Mouse (Mus musculus) adrenal gland, postnatal 14 days (tissue): ENCODE results near the gene Supt16. TPM values are rescaled to one million over a fixed set of nuclear protein-coding genes. Genes with fewer than 3 reads are reported as not detected.

ENCODE experiments used
- DNase-seq: peaks from one replicate; pipeline ENCODE4 v3.0.0; 2021; ENCODE audit warnings: mixed read lengths
- long read RNA-seq, 2 experiments: library from polyadenylated mRNA; stranded (forward); transcript quantifications; one replicate each; pipeline ENCODE4 v2.0.0; 2021
- total RNA-seq: library from RNA; stranded (reverse); gene quantifications from 2 replicates; pipeline ENCODE4 v1.2.3, GENCODE M21; 2021

Supt16 gene
- total RNA-seq, result 56.4 and 62.2 TPM in 2 replicates
- long read RNA-seq, experiment 1, full-length matches to known transcripts, result 8 of 10 reads
- long read RNA-seq, experiment 1, partial matches to known transcripts, result 1 of 10 reads
- long read RNA-seq, experiment 1, other reads (novel, unspliced or antisense), result 1 of 10 reads
- long read RNA-seq, experiment 2, full-length matches to known transcripts, result 6 of 9 reads
- long read RNA-seq, experiment 2, partial matches to known transcripts, result 0 of 9 reads
- long read RNA-seq, experiment 2, other reads (novel, unspliced or antisense), result 3 of 9 reads

DNA sequence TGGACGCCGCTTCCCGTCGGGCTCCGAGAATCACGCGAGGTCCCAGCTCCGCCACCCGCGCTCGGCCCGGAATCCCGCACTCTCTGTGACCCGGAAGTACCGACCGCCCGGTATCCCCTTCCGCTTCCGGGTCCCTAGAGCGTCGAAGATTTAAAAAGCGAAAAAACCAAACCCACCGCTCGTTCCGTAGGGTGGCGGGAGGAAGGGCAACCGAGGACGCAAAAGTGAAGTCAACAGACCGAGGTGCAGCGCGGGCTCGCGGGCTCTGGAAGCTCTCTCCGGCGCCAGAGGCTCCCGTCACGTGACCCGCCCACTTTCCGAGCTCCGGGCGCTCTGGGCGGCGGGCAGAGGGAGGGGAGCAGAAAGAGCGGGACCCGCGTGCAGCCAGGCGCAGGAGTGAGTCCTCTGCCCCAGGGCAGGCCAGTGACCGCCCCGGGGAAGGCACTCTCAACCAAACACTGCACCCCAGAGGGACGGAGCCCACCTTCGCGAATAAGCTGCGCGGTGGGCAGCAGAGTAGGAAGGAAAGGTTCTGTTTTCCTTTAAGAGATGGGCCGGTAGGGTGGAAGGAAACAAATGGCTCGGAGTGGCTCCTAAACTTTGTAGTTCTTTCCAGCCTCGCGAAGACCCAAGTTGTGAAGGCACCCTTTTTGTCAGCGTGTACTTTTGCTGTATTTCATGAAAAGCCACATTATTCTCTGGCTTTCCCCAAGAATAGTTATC, at the start of gene Supt16:
TSS of gene Supt16 (minus strand) at position 261 of the 723 bp plus-strand sequence.
- DNase-seq, result peak; percentile 93

- no peak for DNase-seq
Observed at GRCm38 (mm10) chr14:52246129-52246528, 48.9 kb upstream of the Supt16 start.

GRCm38 (mm10) chr14:52244690-52245042, 47.5 kb upstream of the Supt16 start:
- no peak for DNase-seq

DNA sequence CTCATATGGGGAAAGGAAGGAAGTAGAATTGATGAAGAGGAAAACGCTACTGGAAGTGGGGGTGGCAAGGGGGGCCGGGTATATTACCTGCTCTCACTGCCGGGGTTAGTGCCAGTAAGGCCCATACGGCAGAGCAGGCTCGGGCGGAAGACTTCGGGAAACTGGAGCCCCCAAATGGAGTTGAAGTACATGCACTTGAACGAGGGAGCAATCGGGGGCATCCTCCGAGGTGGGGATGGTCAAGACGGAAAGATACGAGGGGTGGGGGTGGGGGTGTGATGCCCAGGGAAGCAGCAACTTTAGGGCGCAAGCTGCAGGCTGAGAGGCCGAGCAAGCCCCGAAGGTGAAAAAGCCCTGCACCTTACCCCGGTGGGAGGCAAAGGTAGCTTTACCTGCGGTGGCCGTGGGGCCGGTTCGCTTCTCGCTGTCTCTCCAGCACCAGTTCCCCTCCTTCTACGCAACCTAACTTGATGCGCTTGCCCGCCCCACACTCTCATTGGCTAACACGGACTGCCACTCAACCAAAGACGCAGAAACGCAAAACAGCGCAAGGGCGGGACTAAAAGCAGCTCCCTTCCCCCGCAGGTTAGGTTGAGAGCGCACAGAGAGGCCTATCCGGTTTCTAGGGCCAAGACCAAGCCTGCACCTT, 46.9 kb upstream of the Supt16 start:
- DNase-seq, result peak; percentile 100

DNA sequence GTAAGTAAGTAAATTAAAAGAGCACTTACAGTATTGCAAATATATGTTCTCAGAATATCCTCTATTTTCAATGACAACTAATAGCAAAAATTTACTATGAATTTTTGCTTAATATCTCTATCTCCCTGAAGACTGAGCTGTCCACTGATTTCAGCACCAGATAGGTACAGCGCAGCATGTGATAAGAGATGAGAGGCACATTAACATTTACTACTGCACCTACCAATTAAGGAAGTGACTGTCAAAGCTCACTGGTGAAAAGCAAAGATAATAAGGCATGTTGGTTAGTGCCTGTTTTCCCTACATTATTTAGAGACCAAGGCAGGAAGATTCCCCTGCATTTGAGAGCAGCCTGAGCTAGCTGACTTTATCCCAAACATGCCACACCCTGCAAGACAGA, 39.0 kb upstream of the Supt16 start:
- DNase-seq, result no peak

- peak; percentile 78 for DNase-seq
Observed at GRCm38 (mm10) chr14:52235165-52235564, 37.9 kb upstream of the Supt16 start.

- no peak for DNase-seq
Observed at GRCm38 (mm10) chr14:52232249-52232648, 35.0 kb upstream of the Supt16 start.

DNA sequence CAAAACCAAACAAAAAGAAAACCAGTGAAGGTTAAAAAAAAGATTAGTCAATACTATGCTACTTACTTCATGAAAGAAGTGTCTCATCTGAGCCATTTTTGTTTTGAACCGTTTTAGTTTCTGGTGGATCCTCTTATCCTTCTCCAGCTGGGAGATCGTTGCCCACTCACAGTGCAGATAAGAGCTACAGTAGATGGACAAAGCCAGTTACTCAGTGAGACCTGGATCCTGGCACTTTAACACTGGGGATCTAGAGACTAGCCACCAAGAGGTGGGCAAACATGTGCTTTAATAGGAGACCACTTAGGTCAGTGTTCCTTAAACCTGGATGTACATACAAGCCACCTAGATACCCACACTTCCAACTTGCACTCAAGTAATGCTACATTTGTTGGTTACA, 28.8 kb upstream of the Supt16 start:
- DNase-seq, result no peak

DNA sequence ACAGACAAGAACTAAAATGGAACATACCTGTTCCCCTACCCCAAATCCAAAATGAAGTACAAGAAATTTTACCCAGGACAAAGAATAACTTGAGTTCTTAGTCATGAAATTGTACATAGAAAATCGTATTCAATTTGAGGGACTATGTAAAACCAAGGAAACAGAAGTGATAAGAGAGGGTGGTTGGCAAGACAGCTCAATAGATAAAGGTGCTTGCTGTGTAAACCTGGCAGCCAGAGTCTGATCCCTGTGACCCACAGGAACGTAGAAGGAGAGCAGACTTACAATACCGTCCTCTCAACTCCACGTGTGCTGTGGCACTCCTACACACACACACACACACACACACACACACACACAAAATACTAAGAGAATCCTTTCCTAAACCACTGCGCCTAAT, 20.0 kb upstream of the Supt16 start:
- DNase-seq, result no peak

GRCm38 (mm10) chr14:52199412-52199811, 2.2 kb upstream of the Supt16 start:
- no peak for DNase-seq

DNA sequence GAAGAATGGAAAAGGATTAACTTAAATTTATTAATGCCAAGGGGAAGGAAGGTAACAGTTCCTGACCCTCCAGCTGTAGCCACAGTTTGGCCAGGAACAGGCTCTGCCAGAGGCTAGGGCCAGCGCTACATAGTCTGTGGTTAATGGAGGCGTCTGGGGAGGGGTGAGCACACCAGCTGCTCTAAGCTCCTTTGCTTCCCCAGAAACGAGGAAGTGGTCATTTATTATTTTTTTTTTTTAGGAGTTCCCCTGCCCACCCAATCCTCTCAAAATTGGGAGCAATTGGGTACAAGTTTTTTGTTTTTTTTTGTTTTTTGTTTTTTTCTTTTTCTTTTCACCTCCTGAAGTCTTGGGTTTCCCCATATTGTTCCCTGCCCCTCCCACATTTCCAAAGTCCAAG, 925 bp upstream of the Supt16 start:
- peak; percentile 23 for DNase-seq

GRCm38 (mm10) chr14:52196230-52197155, 723 bp downstream of the Supt16 start:
- DNase-seq, result no peak

DNA sequence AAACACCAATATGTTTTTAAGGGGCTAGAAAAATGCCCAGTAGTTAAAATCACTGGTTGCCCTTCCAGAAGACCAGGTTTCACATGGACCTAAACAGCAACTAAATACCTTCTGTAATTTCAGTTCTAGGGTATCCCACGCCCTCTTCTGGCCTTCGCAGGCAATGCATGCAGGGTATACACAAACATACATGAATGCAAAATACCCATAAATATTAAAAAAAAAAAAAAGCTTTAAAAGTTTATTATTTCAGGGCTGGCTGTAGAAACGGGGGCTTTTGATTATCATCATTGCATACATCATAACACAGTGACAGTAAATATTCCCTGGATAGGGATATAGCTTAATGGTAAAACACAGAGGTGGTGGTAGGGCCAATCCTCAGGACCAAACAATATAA, 1.5 kb downstream of the Supt16 start:
- peak; percentile 75 for DNase-seq

- peak; percentile 68 for DNase-seq
Observed at GRCm38 (mm10) chr14:52190740-52191359, 6.4 kb downstream of the Supt16 start.

DNA sequence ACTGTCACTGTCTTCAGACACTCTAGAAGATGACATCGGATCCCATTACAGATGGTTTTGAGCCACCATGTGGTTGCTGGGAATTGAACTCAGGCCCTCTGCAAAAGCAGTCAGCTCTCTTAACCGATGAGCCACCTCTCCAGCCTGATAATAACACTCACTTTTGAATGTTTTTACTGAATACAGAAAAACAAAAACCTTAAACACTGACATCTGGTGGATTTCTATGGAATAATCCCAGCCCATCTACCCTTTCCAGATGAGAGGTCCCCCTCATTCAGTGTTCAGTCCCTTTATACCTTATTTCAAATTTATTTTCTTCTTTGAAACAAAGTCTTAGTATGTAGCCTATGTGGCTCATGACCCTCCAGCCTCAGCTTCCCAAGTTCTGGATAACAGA, 7.7 kb downstream of the Supt16 start:
- no peak for DNase-seq

DNA sequence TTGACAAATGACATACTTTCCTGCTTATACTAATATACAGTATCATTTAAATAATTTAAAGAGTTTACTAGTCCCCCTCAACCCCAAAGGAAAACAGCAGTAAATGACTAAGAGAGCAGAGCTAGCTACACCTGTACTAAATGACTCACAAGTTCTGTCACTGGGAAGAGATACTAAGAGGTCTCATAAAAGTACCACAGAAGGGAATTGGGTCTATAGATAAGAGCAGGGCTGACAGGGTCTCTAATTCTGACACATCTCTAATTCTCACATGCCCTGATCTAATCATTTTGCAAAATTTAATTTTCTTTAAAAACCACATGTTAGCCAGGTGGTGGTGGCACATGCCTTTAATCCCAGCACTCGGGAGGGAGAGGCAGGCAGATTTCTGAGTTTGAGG, 8.4 kb downstream of the Supt16 start:
- DNase-seq, result no peak

GRCm38 (mm10) chr14:52166571-52166970, 30.6 kb downstream of the Supt16 start:
- no peak for DNase-seq

DNA sequence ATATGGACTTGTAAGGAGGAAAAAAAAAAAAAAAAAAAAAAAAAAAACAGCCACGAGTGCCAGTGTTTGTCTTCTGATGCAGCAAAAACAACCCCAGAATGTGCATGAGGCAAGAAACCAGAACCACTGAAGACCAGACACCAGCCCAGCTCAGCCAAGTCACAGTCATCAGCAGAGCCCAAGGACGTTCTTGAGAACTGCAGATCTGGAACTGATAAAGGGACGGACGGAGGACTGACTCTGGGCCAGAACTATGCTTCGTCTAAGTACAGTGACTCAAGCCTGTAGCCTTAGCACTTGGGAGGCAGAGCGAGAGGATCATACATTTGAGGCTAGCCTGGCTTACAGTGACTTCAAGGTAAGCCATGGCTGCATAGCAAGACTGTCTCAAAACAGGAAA, 36.3 kb downstream of the Supt16 start:
- DNase-seq, result peak; percentile 65

- DNase-seq, result no peak
Observed at GRCm38 (mm10) chr14:52155008-52155407, 42.2 kb downstream of the Supt16 start.

DNA sequence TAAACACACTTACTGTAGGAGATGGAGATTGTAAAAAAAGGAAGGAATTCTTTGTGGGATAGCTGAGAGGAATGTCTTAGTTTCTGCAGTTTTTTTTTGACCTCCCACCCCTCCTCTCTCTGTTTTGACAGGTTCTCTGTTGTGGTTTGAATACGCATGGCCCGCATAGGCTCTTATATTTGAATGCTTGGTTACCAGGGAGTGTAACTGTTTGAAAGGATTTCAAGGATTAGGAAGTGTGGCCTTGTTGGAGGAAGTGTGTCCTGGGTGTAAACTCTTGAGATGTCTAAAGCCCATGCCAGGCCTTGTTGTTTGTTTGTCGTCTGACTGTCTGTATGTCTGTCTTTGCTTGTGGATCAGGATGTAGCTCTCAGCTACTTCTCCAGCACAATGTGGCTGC, 44.6 kb downstream of the Supt16 start:
- no peak for DNase-seq

DNA sequence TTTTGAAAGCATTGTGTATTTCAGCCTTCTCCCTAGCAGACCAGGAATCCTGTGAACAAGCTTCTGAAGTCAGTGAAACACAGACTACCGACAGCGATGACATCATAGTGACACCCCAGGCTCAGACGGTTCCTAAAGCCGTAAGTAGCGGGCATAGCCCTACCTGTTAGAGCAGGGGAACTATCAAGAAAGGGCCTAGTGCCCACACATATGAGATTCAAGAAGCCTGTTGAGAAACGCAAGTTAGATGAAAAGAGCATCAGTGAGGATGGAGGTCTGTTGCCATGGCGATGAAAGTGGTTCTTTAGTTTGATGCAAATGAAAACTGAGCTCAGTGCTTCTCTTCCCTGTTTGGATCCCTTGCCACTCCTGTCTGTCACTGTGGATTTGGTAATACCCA, 45.0 kb downstream of the Supt16 start:
- DNase-seq, result no peak

- no peak for DNase-seq
Observed at GRCm38 (mm10) chr14:52149888-52150287, 47.3 kb downstream of the Supt16 start.
